Mouse (Mus musculus) frontal cortex, adult (tissue): ENCODE measurements around the gene Acadm.
A peak's percentile ranks its signal among the peaks of the same experiment; 100 is the strongest.

ENCODE experiments used
- ATAC-seq: cut with Nextera tagmentation; 2 replicates; pipeline ENCODE4 v1.9.2; 2017; ENCODE audit warnings: mild to moderate bottlenecking, moderate library complexity, mixed read lengths; ENCODE audit not compliant: low TSS enrichment

The Acadm gene

GRCm38 (mm10) chr3:153944335-153944990 is at the start of gene Acadm:
Gene Acadm (minus strand): TSS chr3:153944632.
- peak; percentile 86 for ATAC-seq

GRCm38 (mm10) chr3:153984428-153985340 is 40.3 kb upstream of the Acadm start:
- ATAC-seq: peak; percentile 50

- ATAC-seq: no peak
Observed at GRCm38 (mm10) chr3:153980611-153981010, 36.2 kb upstream of the Acadm start.

GRCm38 (mm10) chr3:153975791-153976190 is 31.4 kb upstream of the Acadm start:
- no peak for ATAC-seq

GRCm38 (mm10) chr3:153975060-153975459 is 30.6 kb upstream of the Acadm start:
- no peak for ATAC-seq

- ATAC-seq: peak; percentile 35; the same call in 1 of the 2 replicates
Observed at GRCm38 (mm10) chr3:153973949-153974760, 29.7 kb upstream of the Acadm start.

- peak; percentile 87 for ATAC-seq
Observed at GRCm38 (mm10) chr3:153973171-153973948, 28.9 kb upstream of the Acadm start, which contains the start of gene Slc44a5. Gene Slc44a5 (plus strand): TSS chr3:153973436.

- ATAC-seq: no peak
Observed at GRCm38 (mm10) chr3:153969451-153969850, 25.0 kb upstream of the Acadm start.

GRCm38 (mm10) chr3:153968549-153968948 is 24.1 kb upstream of the Acadm start:
- ATAC-seq: peak; percentile 45

GRCm38 (mm10) chr3:153967447-153967846 is 23.0 kb upstream of the Acadm start:
- ATAC-seq: no peak

- peak; percentile 66; the same call in 1 of the 2 replicates for ATAC-seq
Observed at GRCm38 (mm10) chr3:153961632-153962389, 17.4 kb upstream of the Acadm start.

- no peak for ATAC-seq
Observed at GRCm38 (mm10) chr3:153960884-153961283, 16.5 kb upstream of the Acadm start.

- 0 out of 2 replicates have a peak, but pooled peaks have one; percentile 6 for ATAC-seq
Observed at GRCm38 (mm10) chr3:153959731-153960207, 15.3 kb upstream of the Acadm start.

GRCm38 (mm10) chr3:153959035-153959730 is 14.8 kb upstream of the Acadm start:
- ATAC-seq: peak; percentile 53; the same call in 1 of the 2 replicates

GRCm38 (mm10) chr3:153957916-153958315 is 13.5 kb upstream of the Acadm start:
- ATAC-seq: no peak

- ATAC-seq: no peak
Observed at GRCm38 (mm10) chr3:153948176-153948575, 3.7 kb upstream of the Acadm start.

GRCm38 (mm10) chr3:153947271-153947670 is 2.8 kb upstream of the Acadm start:
- no peak for ATAC-seq

- ATAC-seq: peak; percentile 62
Observed at GRCm38 (mm10) chr3:153943901-153944334, 514 bp downstream of the Acadm start.

- no peak for ATAC-seq
Observed at GRCm38 (mm10) chr3:153943003-153943640, 1.3 kb downstream of the Acadm start.
